Mouse (Mus musculus): ENCODE measurements at regions not wholly inside any gene's neighbourhood (a gene's known extent, or its start where the extent isn't known, plus 50 kb on each side); places are given as distances from the start of the nearest gene placed in this dataset.

GRCm38 (mm10) chr11:45330319-45330718 is 521.5 kb upstream of the Clint1 start:
- no peak for TF ChIP-seq POLR2A (IDR thresholded peaks at IDR 0.05; ENCODE audit: borderline replicate concordance, extremely low read depth, insufficient read depth, insufficient read length, poor library complexity, severe bottlenecking)
- no peak for TF ChIP-seq CTCF (IDR thresholded peaks at IDR 0.05; ENCODE audit: borderline replicate concordance, extremely low read depth, insufficient read depth, insufficient read length)

All from brain, embryonic 14.5 days (tissue).